Mouse (Mus musculus) kidney, postnatal 14 days (tissue): ENCODE results near the gene Aox4.

ENCODE experiments used
- DNase-seq: peaks from one replicate; pipeline ENCODE4 v3.0.0; 2022; ENCODE audit warnings: mixed read lengths

Aox4 gene

DNA sequence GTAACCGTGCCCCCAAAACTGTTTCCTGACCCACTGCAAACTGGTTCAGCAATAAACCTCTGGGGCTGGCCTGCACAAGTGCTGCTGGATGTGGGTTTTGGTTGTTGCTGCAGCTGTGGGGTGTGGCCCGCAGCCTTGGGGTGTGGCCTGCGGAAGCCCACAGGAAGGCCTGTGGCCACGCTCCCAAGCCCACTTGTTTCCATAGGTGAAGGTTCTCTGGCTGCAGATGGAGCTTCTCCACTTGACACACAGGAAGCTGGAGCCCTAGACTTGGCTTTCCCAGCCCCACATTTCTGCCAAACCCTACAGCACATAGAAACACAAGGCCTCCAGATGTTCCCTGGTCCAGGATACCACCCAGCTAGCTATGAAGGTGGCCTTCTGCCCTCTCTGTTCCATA is 93.5 kb downstream of the Aox4 start:
- DNase-seq = peak; percentile 21

DNA sequence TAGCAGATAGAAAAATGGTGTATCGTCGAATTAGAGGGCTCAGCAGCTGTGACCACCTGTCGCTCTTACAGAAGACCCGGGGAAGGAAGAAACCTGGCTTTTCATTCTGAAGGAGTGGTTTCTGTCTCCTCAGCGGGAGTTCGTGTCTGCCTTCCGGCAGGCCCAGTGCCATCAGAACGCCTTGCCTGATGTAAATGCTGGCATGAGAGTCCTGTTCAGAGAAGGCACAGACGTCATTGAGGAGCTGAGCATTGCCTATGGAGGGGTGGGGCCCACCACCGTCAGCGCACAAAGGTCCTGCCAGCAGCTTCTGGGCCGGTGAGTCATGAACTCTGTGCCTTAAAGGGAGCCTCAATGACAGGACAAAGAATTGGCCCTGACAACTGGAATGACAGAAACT is 94.1 kb downstream of the Aox4 start:
- DNase-seq = no peak

DNA sequence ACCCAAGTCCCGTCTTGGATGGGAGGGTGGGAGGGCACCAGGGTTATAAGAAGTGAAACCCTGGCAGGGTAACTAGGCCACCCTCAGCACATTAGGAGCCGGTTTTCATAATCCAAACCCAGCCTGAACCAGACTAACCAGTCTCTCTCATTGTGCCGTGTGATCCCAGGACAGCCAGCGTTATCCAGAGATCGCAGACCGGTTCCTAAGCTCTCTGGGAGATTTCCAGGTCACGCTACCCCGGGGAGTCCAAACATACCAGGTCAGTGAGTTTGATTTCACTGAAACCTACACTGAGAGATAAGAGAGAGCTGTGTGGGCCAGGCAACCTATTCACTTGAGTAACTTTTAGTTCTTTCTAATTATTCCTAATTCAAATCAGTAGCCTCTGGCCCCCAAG is 97.0 kb downstream of the Aox4 start:
- peak; percentile 54 for DNase-seq

DNA sequence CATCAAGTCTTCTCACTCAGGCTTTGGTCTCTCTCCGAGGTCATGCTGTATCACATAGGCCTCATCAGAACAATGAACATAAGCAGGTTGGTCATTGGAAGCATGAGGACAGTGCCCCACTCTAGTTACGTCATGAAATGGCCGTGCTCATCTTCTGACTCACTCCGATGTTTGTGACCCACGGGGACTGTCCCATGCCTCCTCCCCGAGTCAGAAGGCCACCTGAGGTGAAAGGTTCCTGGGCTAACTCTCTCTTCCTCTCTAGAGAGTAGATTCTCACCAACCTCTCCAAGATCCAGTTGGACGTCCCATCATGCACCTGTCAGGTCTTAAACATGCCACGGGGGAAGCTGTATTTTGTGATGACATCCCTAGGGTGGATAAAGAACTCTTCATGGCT is 98.4 kb downstream of the Aox4 start:
- no peak for DNase-seq

DNA sequence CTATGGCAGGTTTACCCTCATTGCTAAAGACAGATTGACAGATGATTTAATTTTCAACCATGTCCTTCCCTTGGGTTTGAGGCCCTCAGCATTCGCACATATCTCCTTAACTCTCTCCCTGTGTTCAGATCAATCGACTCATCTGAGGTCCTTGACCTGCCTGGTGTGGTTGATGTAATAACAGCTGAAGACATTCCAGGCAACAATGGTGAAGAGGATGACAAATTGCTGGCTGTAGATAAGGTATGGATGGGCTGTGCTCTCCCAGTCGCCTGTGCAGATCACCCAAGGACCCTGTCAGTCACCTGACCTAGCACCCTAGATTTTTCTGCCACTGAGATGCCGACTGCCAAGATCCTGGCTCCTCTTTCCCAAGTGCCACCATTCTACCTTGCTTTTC is 99.7 kb downstream of the Aox4 start:
- DNase-seq = no peak

DNA sequence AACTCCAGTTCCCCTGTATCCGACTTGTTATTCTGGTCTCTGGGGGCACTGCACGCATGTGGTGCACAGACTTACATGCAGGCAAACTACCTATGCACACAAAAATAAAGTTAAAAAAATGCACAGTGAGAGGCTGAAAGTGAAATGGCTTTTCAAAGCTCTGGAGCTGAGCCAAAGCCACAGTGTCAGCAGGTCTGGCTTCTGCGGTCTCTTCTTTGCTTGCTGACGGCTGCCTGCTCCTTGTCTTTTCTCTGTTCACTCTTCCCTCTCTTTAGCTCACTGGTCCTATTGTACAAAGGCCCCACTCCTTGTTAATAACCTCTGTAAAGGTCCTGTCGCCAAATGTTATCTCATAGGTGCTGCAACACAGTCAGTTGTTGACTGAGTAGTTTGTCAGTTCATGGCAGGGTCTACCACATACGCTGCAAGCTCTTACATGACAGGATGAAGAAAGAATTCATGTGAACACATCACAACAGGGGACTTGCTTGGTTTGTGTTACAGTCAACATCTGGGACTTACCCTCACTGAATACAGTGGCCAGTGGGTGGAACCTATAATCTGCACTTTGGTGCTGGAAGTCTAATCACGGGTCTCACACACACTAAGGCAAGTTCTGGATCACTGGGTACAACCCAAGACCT is 101.1 kb downstream of the Aox4 start:
- no peak for DNase-seq

DNA sequence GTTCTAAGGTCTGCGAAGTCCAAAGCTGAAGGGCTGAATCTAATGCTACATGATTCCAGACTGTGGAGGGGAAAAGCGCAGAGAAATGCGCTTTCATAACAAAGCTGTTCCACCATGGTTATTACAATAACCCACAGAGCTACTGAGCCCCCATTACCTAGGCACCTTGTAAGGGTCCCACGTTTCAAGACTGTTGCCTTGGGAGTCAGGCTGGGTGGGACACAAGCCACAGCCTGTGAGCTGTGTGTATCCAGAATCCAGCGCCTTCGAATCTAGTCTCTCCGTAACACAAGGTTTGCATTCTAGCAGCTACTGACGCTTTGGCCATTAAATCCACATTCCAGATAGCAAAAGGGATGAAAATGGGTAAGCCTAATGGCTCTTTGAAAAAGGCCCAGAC is 103.0 kb downstream of the Aox4 start:
- no peak for DNase-seq

DNA sequence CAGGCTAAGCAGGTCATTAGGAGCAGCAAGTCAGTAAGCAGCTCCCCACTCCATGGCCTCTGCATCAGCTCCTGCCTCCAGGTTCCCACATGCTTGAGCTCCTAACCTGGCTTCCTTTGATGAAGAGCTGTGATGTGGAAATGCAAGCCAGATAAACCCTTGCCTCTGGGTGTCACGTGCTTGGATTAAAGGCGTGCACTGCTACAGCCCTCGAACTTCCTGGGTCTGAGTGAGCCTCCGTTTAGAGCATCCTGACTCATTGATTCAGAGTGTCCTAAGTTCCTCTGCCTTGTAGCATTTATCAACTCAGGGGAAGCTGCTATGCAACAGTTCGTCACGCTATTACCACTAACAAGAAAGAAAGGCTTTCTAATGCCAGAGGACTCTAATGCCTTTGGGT is 105.3 kb downstream of the Aox4 start:
- no peak for DNase-seq
